Mouse (Mus musculus): Measurements from ENCODE around the gene Cavin3. TPM values are rescaled to one million over a fixed set of nuclear protein-coding genes. Genes with fewer than 3 reads are reported as not detected.
A peak's percentile ranks its signal among the peaks of the same experiment; 100 is the strongest.

The Cavin3 gene
- total and polyA plus RNA-seq, 3 experiments = not detected

DNA sequence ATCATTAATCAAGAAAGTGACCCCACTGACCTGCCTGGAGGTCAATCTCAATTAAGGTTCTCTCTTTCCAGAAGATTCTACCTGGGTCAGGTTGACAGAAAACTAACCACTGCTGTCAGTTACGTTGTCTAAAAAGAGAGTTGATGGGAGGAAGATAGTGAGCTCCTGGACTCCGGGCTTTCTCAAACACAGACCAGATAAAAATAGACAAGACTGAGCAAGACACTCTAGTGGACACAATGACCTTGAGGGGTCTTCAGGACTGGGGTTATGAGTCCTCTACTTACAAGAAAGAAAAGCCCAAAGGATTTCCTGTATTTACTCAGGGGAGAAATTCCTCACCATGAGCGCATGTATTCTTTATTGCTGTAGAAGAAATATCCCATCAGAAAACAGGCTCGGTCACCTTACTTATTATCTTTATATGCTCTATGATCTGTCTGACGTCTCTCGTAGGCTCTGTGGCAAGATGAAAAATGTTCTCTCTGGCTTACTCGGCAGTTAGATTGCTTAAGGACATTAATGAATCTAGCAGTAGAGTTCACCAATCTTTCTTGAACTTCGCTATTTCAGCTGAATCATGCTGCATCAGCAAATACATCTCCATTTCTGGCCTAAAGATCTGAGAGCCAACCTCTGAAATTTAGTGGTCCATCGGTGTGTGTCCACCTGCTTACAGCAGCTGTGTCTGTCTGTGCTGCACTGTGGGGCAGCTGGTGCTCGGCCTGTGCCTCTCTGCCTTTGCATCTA lies 5.2 kb downstream of the Cavin3 start:
- H3K4me2 ChIP-seq (ENCODE audit: insufficient read depth, low read depth, poor library complexity, severe bottlenecking) = no peak overlapping the region
- dilution Hi-C loops (cut with MboI; ENCODE audit: extremely low pct_ligation_motif_present, extremely low pct_unique_long_range_greater_than_20kb, low sequenced_read_pairs) = no loop called here
- no peaks in the 10 kb centered on the region for H3K79me2 ChIP-seq (replicated peaks; ENCODE audit: control insufficient read depth, extremely low read depth, insufficient read depth, poor library complexity, severe bottlenecking)
- in situ Hi-C loops (cut with MboI; ENCODE audit: low pct_ligation_motif_present, low pct_unique_long_range_greater_than_20kb, low sequenced_read_pairs) = loop anchor here (10.0 kb wide), 1 partner anchor 48 kb away; no protein-coding TSS in a partner anchor
- DNase-seq (ENCODE audit: extremely low read depth) = no peak
- H3K9me3 ChIP-seq (replicated peaks; ENCODE audit: low read length) = no peaks in the 10 kb centered on the region
- no peaks in the 10 kb centered on the region for H3K27me3 ChIP-seq (replicated peaks)
- H3K27ac ChIP-seq (ENCODE audit: insufficient read depth, low read depth) = no peak overlapping the region
- no peak overlapping the region for H3K4me3 ChIP-seq (replicated peaks in 1 of 3; ENCODE audit: low read depth in 2 of 3, low read length in 2 of 3, poor library complexity in 1 of 3)
- no peaks in the 10 kb centered on the region for H3K36me3 ChIP-seq (replicated peaks in 1 of 2; ENCODE audit: control insufficient read depth in 1 of 2, insufficient read depth in 1 of 2, low read length in 1 of 2)
- H3K9ac ChIP-seq (ENCODE audit: insufficient read depth, low read depth) = no peak overlapping the region
- peaks cover 0 to 11% of the 10 kb centered on the region in 2 experiments; a peak in 2 of 4 replicates for H3K4me1 ChIP-seq (ENCODE audit: control insufficient read depth in 1 of 2, insufficient read depth in 2 of 2)
- TF ChIP-seq CHD1 (IDR thresholded peaks at IDR 0.05; ENCODE audit: low read depth, low read length) = no peak
- TF ChIP-seq RCOR1 (conservative IDR thresholded peaks at IDR 0.05; ENCODE audit: low read depth, low read length) = no peak
- no peak for TF ChIP-seq KAT2A (IDR thresholded peaks at IDR 0.05; ENCODE audit: insufficient replicate concordance, low read length)
- no peak for TF ChIP-seq BHLHE40 (IDR thresholded peaks at IDR 0.05; ENCODE audit: low read depth, low read length)
- peak; percentile 63; the same call in 1 of the 2 replicates for TF ChIP-seq MAFK (IDR thresholded peaks at IDR 0.05; ENCODE audit: insufficient replicate concordance, low read length)

DNA sequence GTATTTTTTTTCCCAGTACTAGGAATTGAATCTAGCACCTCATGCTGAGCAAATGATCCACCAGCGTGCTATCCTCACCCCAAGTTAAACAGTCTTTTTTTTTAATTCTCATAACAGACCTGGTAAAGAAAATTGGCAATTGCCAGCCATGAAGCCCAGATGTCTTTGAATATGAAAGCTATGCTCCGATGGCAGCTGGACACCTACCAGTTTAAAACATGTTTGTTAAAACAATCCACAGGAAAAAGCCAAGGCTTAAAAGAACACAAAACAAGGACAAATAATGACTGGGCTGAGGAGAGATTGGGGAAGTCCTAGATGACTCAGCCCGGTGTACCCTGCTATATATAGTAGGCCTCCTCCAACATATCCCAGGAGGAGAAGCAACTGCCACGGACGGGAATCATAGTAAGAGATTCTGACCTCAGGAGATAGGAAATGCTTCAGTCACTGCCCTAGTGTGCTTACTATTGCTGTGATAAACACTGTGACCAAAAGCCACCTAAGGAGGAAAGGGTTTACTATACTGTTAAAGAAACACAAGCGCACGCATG lies 6.6 kb downstream of the Cavin3 start:
- in situ Hi-C loops (cut with MboI; ENCODE audit: low pct_ligation_motif_present, low pct_unique_long_range_greater_than_20kb, low sequenced_read_pairs) (loop anchor here (10.0 kb wide), 1 partner anchor 49 kb away; no protein-coding TSS in a partner anchor), dilution Hi-C loops (cut with MboI; ENCODE audit: extremely low pct_ligation_motif_present, extremely low pct_unique_long_range_greater_than_20kb, low sequenced_read_pairs) (no loop called here)
- DNase-seq (ENCODE audit: extremely low read depth) = no peak
- Histone ChIP-seq H3K36me3 (replicated peaks in 1 of 2; ENCODE audit: control insufficient read depth in 1 of 2, insufficient read depth in 1 of 2, low read length in 1 of 2) (no peaks in the 10 kb centered on the region), H3K9ac (ENCODE audit: insufficient read depth, low read depth) (no peak overlapping the region), H3K4me1 (ENCODE audit: control insufficient read depth in 1 of 2, insufficient read depth in 2 of 2) (peaks cover 0 to 11% of the 10 kb centered on the region in 2 experiments; a peak in 2 of 4 replicates), H3K27ac (ENCODE audit: insufficient read depth, low read depth) (no peak overlapping the region), H3K79me2 (replicated peaks; ENCODE audit: control insufficient read depth, extremely low read depth, insufficient read depth, poor library complexity, severe bottlenecking) (no peaks in the 10 kb centered on the region), H3K9me3 (replicated peaks; ENCODE audit: low read length) (no peaks in the 10 kb centered on the region), H3K27me3 (replicated peaks) (no peaks in the 10 kb centered on the region), H3K4me3 (replicated peaks in 1 of 3; ENCODE audit: low read depth in 2 of 3, low read length in 2 of 3, poor library complexity in 1 of 3) (no peak overlapping the region), H3K4me2 (ENCODE audit: insufficient read depth, low read depth, poor library complexity, severe bottlenecking) (no peak overlapping the region)
- TF ChIP-seq TCF12 (IDR thresholded peaks at IDR 0.05; ENCODE audit: low read depth, low read length) (no peak), TBP (conservative IDR thresholded peaks at IDR 0.05; ENCODE audit: low read depth, low read length) (no peak), USF1 (IDR thresholded peaks at IDR 0.05; ENCODE audit: low read depth, low read length) (no peak), JUND (conservative IDR thresholded peaks at IDR 0.05; ENCODE audit: low read depth, low read length) (no peak), EP300 (IDR thresholded peaks at IDR 0.05; ENCODE audit: low read length) (no peak), UBTF (IDR thresholded peaks at IDR 0.05; ENCODE audit: low read depth, low read length) (no peak), ZMIZ1 (IDR thresholded peaks at IDR 0.05; ENCODE audit: low read depth, low read length) (no peak)

Measured in CH12.LX (cell line).